Mouse (Mus musculus) frontal cortex, postnatal 10 days (tissue): ENCODE data around the gene Nup93.

Experiments
- DNase-seq, 2 experiments: peaks; one replicate each; pipeline ENCODE4 v3.0.0; 2022; ENCODE audit warnings: low spot score in 2 of 2, mixed read lengths in 1 of 2

Gene Nup93

GRCm38 (mm10) chr8:94362607-94363239 is 148.4 kb downstream of the Nup93 start:
- DNase-seq = no peak

DNA sequence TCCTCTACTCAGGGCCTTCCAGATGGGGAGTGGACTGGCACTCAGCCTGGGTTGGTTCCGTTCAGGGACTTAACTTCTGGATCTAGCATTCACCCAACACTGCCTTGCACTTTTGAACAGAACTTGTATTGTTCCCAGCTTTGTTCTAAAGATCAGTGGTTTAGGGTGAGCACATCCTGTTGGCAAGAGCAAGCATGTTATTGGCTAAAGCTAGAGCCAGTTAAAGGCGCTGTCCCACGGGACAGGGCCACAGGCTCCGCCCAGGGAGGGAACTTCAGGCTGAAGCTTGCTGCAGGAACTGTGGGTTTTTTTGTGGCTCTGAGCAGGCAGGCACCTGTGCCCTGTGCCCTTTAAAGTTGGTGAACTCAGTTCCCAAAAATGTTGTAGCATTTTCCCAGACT is 148.9 kb downstream of the Nup93 start:
- DNase-seq = no peak

- DNase-seq = no peak
Measured at GRCm38 (mm10) chr8:94363906-94364305, 149.5 kb downstream of the Nup93 start.

- DNase-seq = no peak
Measured at GRCm38 (mm10) chr8:94364686-94365312, 150.4 kb downstream of the Nup93 start.

- no peak for DNase-seq
Measured at GRCm38 (mm10) chr8:94365410-94365981, 151.1 kb downstream of the Nup93 start.
